Comparison of ENCODE assay signal across 8 mouse cellular contexts in genomic region chr11:34063702-34064485, GRCm38 (mm10). TPM values are rescaled to one million over a fixed set of nuclear protein-coding genes. Genes with fewer than 3 reads are reported as not detected.
DNase-seq lines count a peak whose midpoint lies in the region; ATAC-seq and TF ChIP-seq lines count a peak whose summit lies in the region.

No protein-coding gene starts in this region.

- H3K4me1 ChIP-seq in hindbrain, embryonic 10.5 days (replicated peaks): peaks cover 9% of the 10 kb centered on the region
- no peaks in the 10 kb centered on the region for H3K4me1 ChIP-seq in hindbrain, embryonic 11.5 days (replicated peaks; ENCODE audit: control insufficient read depth, insufficient read depth, low read length)
- peaks cover 20% of the 10 kb centered on the region for H3K4me1 ChIP-seq in bone marrow, adult 2 months (ENCODE audit: control insufficient read depth, insufficient read depth, low read length)
- H3K4me1 ChIP-seq in liver, embryonic 12.5 days: peaks cover 50% of the 10 kb centered on the region

- no peak overlapping the region for H3K4me2 ChIP-seq in hindbrain, embryonic 11.5 days (replicated peaks; ENCODE audit: low read depth, low read length)
- peak overlapping the region; percentile 35 for H3K4me2 ChIP-seq in liver, embryonic 12.5 days

- H3K4me3 ChIP-seq in hindbrain, embryonic 10.5 days: no peak overlapping the region
- H3K4me3 ChIP-seq in hindbrain, embryonic 11.5 days (ENCODE audit: low read depth, low read length): no peak overlapping the region
- H3K4me3 ChIP-seq in bone marrow, adult 2 months (replicated peaks; ENCODE audit: control insufficient read depth, low read depth, low read length): no peak overlapping the region
- H3K4me3 ChIP-seq in liver, embryonic 12.5 days: no peak overlapping the region

- 58% methylated on average over 5 of the region's 5 CpGs for WGBS in hindbrain, embryonic 10.5 days
- 57% methylated on average over 5 of the region's 5 CpGs for WGBS in hindbrain, embryonic 11.5 days
- 3% methylated on average over 5 of the region's 5 CpGs for WGBS in bone marrow, adult 2 months
- WGBS in liver, embryonic 12.5 days (ENCODE audit: insufficient replicate concordance): 23% methylated on average over 5 of the region's 5 CpGs

- H3K36me3 ChIP-seq in hindbrain, embryonic 10.5 days: no peaks in the 10 kb centered on the region
- no peaks in the 10 kb centered on the region for H3K36me3 ChIP-seq in hindbrain, embryonic 11.5 days (ENCODE audit: control insufficient read depth, insufficient read depth, low read length)
- no peaks in the 10 kb centered on the region for H3K36me3 ChIP-seq in liver, embryonic 12.5 days

- intact Hi-C loops in left cerebral cortex, postnatal 4 days (cut with DNase I): no loop called here

- ATAC-seq in hindbrain, embryonic 11.5 days (ENCODE audit: low FRiP score): no peak
- peak; percentile 75 for ATAC-seq in liver, embryonic 12.5 days

- no peak overlapping the region for H3K9ac ChIP-seq in hindbrain, embryonic 11.5 days (ENCODE audit: low read depth, low read length)
- peak overlapping the region; percentile 27; the same call in 1 of the 2 replicates for H3K9ac ChIP-seq in liver, embryonic 12.5 days

- TF ChIP-seq POLR2A in bone marrow, adult 2 months (IDR thresholded peaks at IDR 0.05; ENCODE audit: borderline replicate concordance, control insufficient read depth, low read depth, low read length): no peak

- TF ChIP-seq CTCF in bone marrow, adult 2 months (IDR thresholded peaks at IDR 0.05; ENCODE audit: control insufficient read depth, insufficient read depth, low read length): 0 out of 2 replicates have a peak, but pooled peaks have one; percentile 5

- H3K9me3 ChIP-seq in hindbrain, embryonic 10.5 days: no peaks in the 10 kb centered on the region
- H3K9me3 ChIP-seq in hindbrain, embryonic 11.5 days (ENCODE audit: control insufficient read depth, low read length): no peaks in the 10 kb centered on the region
- H3K9me3 ChIP-seq in liver, embryonic 12.5 days (replicated peaks): no peaks in the 10 kb centered on the region

- H3K27ac ChIP-seq in hindbrain, embryonic 10.5 days: peak overlapping the region; percentile 17; the same call in 1 of the 2 replicates
- H3K27ac ChIP-seq in hindbrain, embryonic 11.5 days (ENCODE audit: low read depth, low read length): no peak overlapping the region
- peak overlapping the region; percentile 78 for H3K27ac ChIP-seq in bone marrow, adult 2 months (ENCODE audit: control insufficient read depth, insufficient read depth, low read depth, low read length, poor library complexity)
- H3K27ac ChIP-seq in liver, embryonic 12.5 days: peak overlapping the region; percentile 80

- H3K27me3 ChIP-seq in hindbrain, embryonic 10.5 days (ENCODE audit: insufficient read depth, poor library complexity, severe bottlenecking): no peaks in the 10 kb centered on the region
- no peaks in the 10 kb centered on the region for H3K27me3 ChIP-seq in hindbrain, embryonic 11.5 days (ENCODE audit: control insufficient read depth, insufficient read depth, low read length)
- H3K27me3 ChIP-seq in liver, embryonic 12.5 days (replicated peaks): no peaks in the 10 kb centered on the region

- DNase-seq in hindbrain, embryonic 10.5 days (ENCODE audit: low spot score): peak; percentile 13
- no peak for DNase-seq in hindbrain, embryonic 11.5 days (ENCODE audit: low spot score)
- peak; percentile 78 to 88 for DNase-seq in thymus, adult 18-20 months
- DNase-seq in left cerebral cortex, postnatal 4 days: no peak
- DNase-seq in urinary bladder, adult 18-20 months (ENCODE audit: low spot score in 2 of 2): no peak
- no peak for DNase-seq in testis, postnatal 10 days (ENCODE audit: low spot score)

RNA-seq across cellular contexts. Expression of gene Lcp2, which starts 17.2 kb away (rescaled TPM):
- 2.7 and 3.0 TPM in 2 replicates for polyA plus RNA-seq in hindbrain, embryonic 10.5 days (2016; fragmentation: Nextera tagmentation; extraction: Ambion mirVana)
- polyA plus RNA-seq in hindbrain, embryonic 11.5 days (2014; fragmentation: Nextera tagmentation; extraction: Ambion mirVana): 2.4 and 2.8 TPM in 2 replicates
- 16.6 and 53.6 TPM in 2 replicates for polyA plus RNA-seq in bone marrow, adult 2 months (2011; ENCODE audit: insufficient read depth, insufficient read length, low replicate concordance, missing spikeins)
- 10.5 and 11.5 TPM in 2 replicates for polyA plus RNA-seq in liver, embryonic 12.5 days (2016; fragmentation: Nextera tagmentation; extraction: Ambion mirVana)
- 1 to 10 TPM; 3.7 to 4.5 TPM for total RNA-seq in left cerebral cortex, postnatal 4 days (2021)

RNA-seq across cellular contexts. Expression of gene 4930469K13Rik, which starts 34.5 kb away (rescaled TPM):
- not detected in 2 replicates for polyA plus RNA-seq in hindbrain, embryonic 10.5 days (2016; fragmentation: Nextera tagmentation; extraction: Ambion mirVana)
- polyA plus RNA-seq in hindbrain, embryonic 11.5 days (2014; fragmentation: Nextera tagmentation; extraction: Ambion mirVana): 1.8 and 4.3 TPM in 2 replicates
- not detected in 2 replicates for polyA plus RNA-seq in bone marrow, adult 2 months (2011; ENCODE audit: insufficient read depth, insufficient read length, low replicate concordance, missing spikeins)
- not detected in 2 replicates for polyA plus RNA-seq in liver, embryonic 12.5 days (2016; fragmentation: Nextera tagmentation; extraction: Ambion mirVana)
- not detected for total RNA-seq in left cerebral cortex, postnatal 4 days (2021)

Comparison
In these comparisons a context has a peak if more than half of its experiments do, and no peak if none do; other contexts are left out.
1. DNase-seq: peak in hindbrain, embryonic 10.5 days (single experiment) and thymus, adult 18-20 months (2 of 2); none in hindbrain, embryonic 11.5 days (single experiment), left cerebral cortex, postnatal 4 days (single experiment), urinary bladder, adult 18-20 months (0 of 2) and testis, postnatal 10 days (single experiment).